Mouse (Mus musculus) cerebellum, adult 8-10 months (tissue): Measurements from ENCODE around the gene Gm21958.
"Not testable (repeated sequence)": the region's sequence is repeated elsewhere in the genome, so short reads cannot be mapped to it uniquely, and the experiment has no call there.

Experiments
- DNase-seq: peaks from one replicate; pipeline ENCODE4 v3.0.0; 2022

Gene Gm21958

DNA sequence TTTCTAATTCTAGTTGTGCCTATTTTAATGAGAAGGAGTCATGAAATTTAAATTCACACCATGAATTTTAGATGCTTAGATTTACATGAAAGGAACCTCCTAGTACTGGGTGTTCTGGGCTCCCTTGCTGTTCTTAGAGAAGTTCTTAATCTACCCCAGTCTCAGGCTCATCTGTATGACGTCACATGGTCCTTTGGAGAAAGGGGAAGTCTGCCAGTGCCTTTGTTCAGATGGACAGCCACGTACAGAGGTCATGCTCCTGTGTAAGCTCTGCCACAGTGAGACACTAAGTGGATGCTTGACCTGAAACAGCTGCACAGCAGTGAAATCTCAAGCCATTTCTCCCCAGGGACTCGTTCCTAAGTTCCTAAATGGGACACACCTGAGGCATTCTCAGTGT lies 4.8 kb upstream of the Gm21958 start:
- DNase-seq, result no peak

- no peak for DNase-seq
Measured at GRCm38 (mm10) chr3:54717348-54717747, 3.2 kb upstream of the Gm21958 start.

DNA sequence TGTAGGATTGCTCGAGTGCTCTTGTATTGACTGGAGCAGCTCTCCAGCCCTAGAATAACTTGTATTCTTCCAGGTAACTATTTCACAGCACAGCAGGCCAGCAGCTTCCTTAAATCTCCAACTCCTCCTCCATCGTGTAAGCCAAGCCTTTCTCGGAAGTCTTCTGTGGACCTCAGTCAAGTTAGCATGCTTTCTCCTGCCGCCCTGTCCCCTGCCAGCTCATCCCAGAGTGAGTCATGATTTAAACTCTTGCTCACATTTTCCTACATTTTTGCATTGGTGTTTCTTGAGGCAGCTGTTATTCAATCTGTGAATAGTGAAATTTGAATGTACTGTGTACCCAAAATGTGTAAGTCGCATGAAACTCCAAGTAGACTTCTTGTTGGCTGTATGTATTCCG lies 1.3 kb upstream of the Gm21958 start:
- no peak for DNase-seq

DNA sequence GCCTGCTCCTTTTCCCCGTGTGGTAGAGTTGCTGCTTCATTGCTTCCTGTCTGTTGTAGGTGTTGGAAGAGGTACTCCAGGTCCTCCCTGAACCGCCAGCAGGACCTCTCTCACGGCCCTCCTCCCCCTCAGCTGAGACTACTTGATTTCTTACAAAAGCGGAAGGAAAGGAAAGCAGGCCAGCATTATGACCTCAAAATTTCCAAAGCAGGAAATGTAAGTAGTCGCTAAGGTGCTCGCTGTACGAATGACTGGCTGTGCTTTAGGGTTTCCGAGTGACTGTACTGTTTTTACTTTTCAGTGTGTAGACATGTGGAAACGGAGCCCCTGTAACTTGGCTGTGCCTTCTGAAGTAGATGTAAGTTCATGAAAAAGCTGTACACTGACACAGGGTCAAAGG lies 5.2 kb downstream of the Gm21958 start:
- no peak for DNase-seq

GRCm38 (mm10) chr3:54704106-54704505 lies 10.0 kb downstream of the Gm21958 start:
- not testable (repeated sequence) for DNase-seq

DNA sequence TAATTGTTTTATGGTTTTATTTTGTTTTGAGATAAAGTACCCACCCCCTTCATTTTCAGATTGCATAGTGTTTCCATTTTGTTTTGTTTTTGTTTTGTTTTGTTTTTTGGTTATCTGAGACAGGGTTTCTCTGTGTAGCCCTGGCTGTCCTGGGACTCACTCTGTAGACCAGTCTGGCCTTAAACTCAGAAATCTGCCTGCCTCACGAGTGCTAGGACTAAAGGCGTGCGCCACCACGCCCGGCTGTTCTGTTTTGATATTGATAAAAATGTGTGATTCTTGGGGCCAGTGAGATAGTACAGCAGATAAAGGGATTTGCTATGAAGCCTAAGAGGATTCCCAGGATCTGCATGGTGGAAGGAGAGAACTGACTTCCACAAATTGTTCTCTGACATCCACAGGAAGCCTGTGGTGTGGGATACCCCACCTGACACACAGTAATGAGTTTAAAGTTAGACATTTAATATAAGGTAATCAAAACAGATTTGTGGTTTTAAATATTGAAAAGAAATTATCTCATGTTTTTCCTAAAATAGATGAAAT lies 14.3 kb downstream of the Gm21958 start:
- no peak for DNase-seq

DNA sequence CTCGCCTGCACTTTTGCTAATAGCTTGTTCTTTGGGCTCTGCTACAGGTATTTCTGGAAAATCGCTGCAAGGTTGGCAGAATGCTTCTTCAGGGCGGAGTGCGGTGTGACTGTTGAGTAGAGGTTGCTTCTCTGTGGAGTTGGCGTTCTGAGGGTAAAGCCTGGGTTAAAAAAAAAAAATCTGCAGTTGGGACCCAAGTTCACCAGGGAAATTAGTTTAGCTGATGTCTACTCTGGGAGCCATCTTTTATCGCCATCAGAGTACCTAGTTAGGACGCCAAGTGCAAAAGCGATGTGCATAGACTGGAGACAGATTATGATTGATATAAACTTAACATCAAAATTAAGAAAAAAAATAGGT lies 21.1 kb downstream of the Gm21958 start:
- no peak for DNase-seq

GRCm38 (mm10) chr3:54692202-54693055 lies 21.7 kb downstream of the Gm21958 start, which contains the start of gene Supt20:
Gene Supt20, plus strand, starts transcription at chr3:54692807.
- DNase-seq, result peak; percentile 90

DNA sequence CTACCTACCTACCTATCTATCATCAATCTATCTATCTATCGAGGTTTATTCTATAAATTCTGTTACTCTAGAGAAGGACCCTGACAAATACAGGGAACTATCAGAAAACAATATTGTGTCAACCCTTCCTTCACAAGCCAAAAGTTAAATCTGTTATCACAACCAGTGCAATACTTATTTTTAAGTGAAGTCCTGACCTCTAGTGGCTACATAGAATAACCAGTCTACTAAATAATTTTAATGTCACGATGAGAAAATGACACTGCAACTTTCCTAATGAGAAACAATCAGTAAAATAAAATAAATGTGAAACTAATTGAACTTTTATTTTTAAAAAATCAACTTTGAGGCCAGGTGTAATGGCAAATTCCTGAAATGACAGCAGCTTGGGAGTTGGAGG lies 25.1 kb downstream of the Gm21958 start:
- DNase-seq, result no peak

GRCm38 (mm10) chr3:54687245-54687644 lies 26.9 kb downstream of the Gm21958 start:
- no peak for DNase-seq

DNA sequence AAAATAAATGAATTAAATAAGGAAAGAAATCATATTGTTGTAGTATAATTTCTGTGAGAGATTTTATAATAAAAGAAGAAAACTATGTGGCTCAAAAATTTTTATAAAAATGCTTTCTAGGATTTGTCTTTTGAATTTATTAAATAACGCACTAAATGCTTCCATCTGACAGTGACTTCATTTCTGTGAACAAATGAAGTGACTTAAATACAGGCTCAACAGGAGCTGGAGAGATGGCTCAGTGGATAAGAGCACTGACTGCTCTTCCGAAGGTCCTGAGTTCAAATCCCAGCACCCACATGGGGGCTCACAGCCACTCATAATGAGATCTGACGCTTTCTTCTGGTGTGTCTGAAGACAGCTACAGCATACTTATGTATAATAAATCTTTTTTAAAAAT lies 29.0 kb downstream of the Gm21958 start:
- DNase-seq, result no peak

- no peak for DNase-seq
Measured at GRCm38 (mm10) chr3:54681310-54682204, 32.6 kb downstream of the Gm21958 start.

- DNase-seq, result no peak
Measured at GRCm38 (mm10) chr3:54676818-54677217, 37.3 kb downstream of the Gm21958 start.

DNA sequence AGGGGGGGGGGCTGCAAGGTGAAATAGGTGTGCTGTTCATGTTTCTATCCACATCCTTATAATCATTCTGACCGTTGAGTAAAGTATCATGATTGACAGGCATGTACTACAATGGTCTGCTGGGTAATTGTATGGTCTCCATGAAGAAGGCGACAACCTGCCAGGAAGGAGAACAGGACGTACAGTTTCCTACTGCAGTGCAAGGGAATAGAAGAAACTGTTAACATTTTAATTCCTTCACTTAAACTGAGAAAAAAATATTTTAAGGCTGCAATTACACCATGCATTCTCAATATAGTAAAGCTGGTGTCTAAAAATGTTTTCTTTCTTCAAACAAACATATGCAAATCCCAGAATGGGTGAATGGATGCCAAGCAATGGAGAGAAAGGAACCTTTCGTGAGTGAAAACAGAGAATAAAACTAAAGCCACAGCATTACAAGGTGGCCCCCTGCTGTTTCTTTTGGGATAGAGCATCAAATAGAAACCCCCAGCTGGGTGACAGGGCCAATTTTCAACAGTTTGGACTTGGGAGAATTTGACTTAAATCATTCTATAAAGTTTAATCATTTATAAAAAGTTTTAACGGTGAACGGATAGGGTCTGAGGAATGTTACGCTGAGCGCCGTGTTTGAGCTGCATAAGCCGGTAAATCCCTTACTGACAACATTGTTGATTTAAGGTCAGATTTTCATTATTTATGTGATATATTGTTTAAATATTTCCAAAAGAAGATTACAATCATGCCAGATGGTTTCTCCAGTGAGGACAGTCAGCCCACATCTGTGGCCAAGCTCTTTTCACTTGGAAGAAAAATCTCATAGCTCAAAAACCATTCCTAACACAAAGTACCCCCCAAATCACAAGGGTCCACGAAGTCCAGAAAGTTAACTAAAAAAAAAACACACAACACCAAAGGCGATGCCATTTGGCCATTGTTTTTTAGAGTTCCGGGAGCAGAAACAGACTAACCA lies 41.3 kb downstream of the Gm21958 start:
- DNase-seq, result no peak

- DNase-seq, result no peak
Measured at GRCm38 (mm10) chr3:54672111-54672510, 42.0 kb downstream of the Gm21958 start.

DNA sequence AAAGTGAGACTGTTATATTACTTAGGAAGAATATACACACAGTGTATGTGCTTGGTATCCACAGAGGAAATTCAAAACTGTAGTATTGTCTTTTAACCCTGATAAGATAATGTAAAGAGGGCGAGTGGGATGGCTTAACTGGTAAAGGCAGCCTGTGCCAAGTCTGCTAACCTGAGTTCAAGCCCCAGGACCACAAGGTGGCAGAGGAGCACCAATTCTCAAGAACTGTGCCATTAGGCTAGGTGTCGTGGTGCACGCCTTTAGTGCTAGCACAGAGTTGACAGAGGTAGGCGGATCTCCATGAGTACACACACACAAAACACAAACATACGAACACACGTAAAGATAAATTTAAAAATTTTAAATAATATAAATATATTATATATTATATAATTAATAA lies 44.6 kb downstream of the Gm21958 start:
- DNase-seq, result no peak

DNA sequence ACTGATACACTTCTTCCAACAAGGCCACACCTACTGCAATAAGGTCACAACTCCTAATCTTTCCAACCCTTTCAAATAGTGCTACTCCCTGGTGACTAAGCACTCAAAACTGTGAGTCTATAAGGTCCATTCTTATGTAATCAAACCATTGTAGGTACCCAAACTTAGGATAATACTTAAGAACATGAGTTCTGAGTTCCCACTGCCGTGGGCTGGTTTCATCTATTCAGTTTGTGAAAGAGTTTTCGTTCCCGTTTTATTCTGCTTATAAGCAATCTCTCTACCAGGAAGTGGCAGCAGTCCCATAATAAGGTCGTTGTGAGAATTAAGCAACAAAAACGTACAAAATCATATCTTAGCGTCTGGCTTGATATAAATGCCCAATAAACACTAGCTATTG lies 45.4 kb downstream of the Gm21958 start:
- no peak for DNase-seq

DNA sequence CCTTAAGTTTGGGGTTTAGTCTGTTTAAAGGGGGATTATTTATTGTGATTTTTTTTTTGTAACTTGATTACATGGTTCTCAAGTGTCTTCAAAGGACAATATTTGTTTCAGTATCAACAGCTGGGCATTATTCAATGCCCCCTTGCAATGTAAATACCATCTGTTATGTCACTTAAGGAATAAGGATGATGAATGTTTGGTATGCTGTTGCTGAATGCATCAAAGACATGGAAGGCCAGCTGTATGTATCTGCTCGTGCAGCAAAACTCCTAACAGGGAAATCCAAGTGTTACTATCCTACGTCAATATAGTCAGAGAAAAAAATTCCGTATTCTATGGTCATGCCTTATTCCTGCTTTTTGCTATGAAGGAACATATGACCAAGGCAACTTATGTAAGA lies 46.0 kb downstream of the Gm21958 start:
- no peak for DNase-seq
